Mouse (Mus musculus) olfactory bulb, adult 2 months (tissue): ENCODE data around the gene Diaph3.

Source experiments
- CTCF ChIP-seq: fragments of 200-500 bp; IDR thresholded peaks from 2 replicates; pipeline ENCODE4 v1.5.1; 2012; ENCODE audit warnings: low read depth, mild to moderate bottlenecking, low read length, moderate library complexity; ENCODE audit not compliant: insufficient read depth
- POLR2A ChIP-seq: fragments of 200-500 bp; IDR thresholded peaks from 2 replicates; pipeline ENCODE4 v1.6.1; 2012; ENCODE audit warnings: mild to moderate bottlenecking, low read depth, low read length, moderate library complexity; ENCODE audit not compliant: insufficient read depth

- TF ChIP-seq CTCF (no peak), POLR2A (no peak)
These were observed 419.3 kb downstream of the Diaph3 start for GRCm38 (mm10) chr14:86721768-86722167.
